Mouse (Mus musculus): ENCODE data around the gene Slc29a4. TPM values are rescaled to one million over a fixed set of nuclear protein-coding genes. Genes with fewer than 3 reads are reported as not detected.

Gene Slc29a4
- total and polyA plus RNA-seq, 2 experiments from 2014 or later, result 0.08 to 0.48 TPM

DNA sequence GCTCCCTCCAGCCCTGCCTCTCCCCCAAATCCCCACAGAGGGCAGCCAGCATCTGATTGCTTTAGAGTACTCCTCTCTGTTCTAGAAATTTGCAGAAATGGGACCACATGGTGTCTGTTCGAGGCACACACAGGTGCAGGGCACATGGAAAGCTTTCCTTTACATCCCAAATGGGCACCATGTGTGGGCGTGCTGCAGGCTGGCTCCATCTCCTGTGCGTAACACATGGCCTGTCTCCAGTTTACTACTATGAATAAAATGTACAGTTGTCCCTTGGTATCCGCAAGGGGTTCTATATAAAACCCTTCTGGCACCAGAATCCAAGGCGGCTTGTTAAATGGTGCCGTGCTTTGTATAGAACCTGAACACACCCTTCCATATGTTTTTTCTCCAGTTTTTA lies 4.6 kb downstream of the Slc29a4 start:
- Histone ChIP-seq H3K4me2 (ENCODE audit: low read depth, low read length) (no peak overlapping the region), H3K27ac (ENCODE audit: low read depth) (no peak overlapping the region), H3K9ac (replicated peaks; ENCODE audit: low read depth, low read length) (no peak overlapping the region), H3K4me3 (ENCODE audit: low read depth, low read length) (no peak overlapping the region), H3K36me3 (replicated peaks; ENCODE audit: control insufficient read depth, insufficient read depth, low read length) (no peaks in the 10 kb centered on the region), H3K4me1 (ENCODE audit: control insufficient read depth, insufficient read depth) (no peaks in the 10 kb centered on the region), H3K9me3 (replicated peaks; ENCODE audit: control insufficient read depth, low read length) (no peaks in the 10 kb centered on the region), H3K27me3 (ENCODE audit: control insufficient read depth, insufficient read depth, low read length) (peaks cover 40% of the 10 kb centered on the region)
- ATAC-seq (ENCODE audit: insufficient read depth, low read depth) (no peak), DNase-seq (ENCODE audit: low spot score) (no peak)
- TF ChIP-seq EP300 (IDR thresholded peaks at IDR 0.05; ENCODE audit: low read depth) (no peak), CTCF (IDR thresholded peaks at IDR 0.05; ENCODE audit: low read depth) (no peak)
- 72% methylated on average over 6 of the region's 6 CpGs for WGBS

GRCm38 (mm10) chr5:142697742-142698141 lies 5.4 kb downstream of the Slc29a4 start:
- TF ChIP-seq EP300 (IDR thresholded peaks at IDR 0.05; ENCODE audit: low read depth) (no peak), CTCF (IDR thresholded peaks at IDR 0.05; ENCODE audit: low read depth) (no peak)
- H3K27ac ChIP-seq (ENCODE audit: low read depth), result no peak overlapping the region
- H3K4me2 ChIP-seq (ENCODE audit: low read depth, low read length), result no peak overlapping the region
- no peaks in the 10 kb centered on the region for H3K9me3 ChIP-seq (replicated peaks; ENCODE audit: control insufficient read depth, low read length)
- 41% methylated on average over 2 of the region's 2 CpGs for WGBS
- no peaks in the 10 kb centered on the region for H3K36me3 ChIP-seq (replicated peaks; ENCODE audit: control insufficient read depth, insufficient read depth, low read length)
- no peak for DNase-seq (ENCODE audit: low spot score)
- no peak overlapping the region for H3K4me3 ChIP-seq (ENCODE audit: low read depth, low read length)
- H3K27me3 ChIP-seq (ENCODE audit: control insufficient read depth, insufficient read depth, low read length), result peaks cover 49% of the 10 kb centered on the region
- no peak overlapping the region for H3K9ac ChIP-seq (replicated peaks; ENCODE audit: low read depth, low read length)
- no peak for ATAC-seq (ENCODE audit: insufficient read depth, low read depth)
- H3K4me1 ChIP-seq (ENCODE audit: control insufficient read depth, insufficient read depth), result no peaks in the 10 kb centered on the region

GRCm38 (mm10) chr5:142700842-142701589 lies 8.7 kb downstream of the Slc29a4 start:
- 10% methylated on average over 15 of the region's 15 CpGs for WGBS
- TF ChIP-seq EP300 (IDR thresholded peaks at IDR 0.05; ENCODE audit: low read depth) (no peak), CTCF (IDR thresholded peaks at IDR 0.05; ENCODE audit: low read depth) (no peak)
- Histone ChIP-seq H3K4me2 (ENCODE audit: low read depth, low read length) (no peak overlapping the region), H3K4me3 (ENCODE audit: low read depth, low read length) (no peak overlapping the region), H3K4me1 (ENCODE audit: control insufficient read depth, insufficient read depth) (no peaks in the 10 kb centered on the region), H3K9ac (replicated peaks; ENCODE audit: low read depth, low read length) (no peak overlapping the region), H3K9me3 (replicated peaks; ENCODE audit: control insufficient read depth, low read length) (no peaks in the 10 kb centered on the region), H3K27ac (ENCODE audit: low read depth) (no peak overlapping the region), H3K27me3 (ENCODE audit: control insufficient read depth, insufficient read depth, low read length) (peaks cover 60% of the 10 kb centered on the region), H3K36me3 (replicated peaks; ENCODE audit: control insufficient read depth, insufficient read depth, low read length) (no peaks in the 10 kb centered on the region)
- DNase-seq (ENCODE audit: low spot score) (no peak), ATAC-seq (ENCODE audit: insufficient read depth, low read depth) (no peak)

DNA sequence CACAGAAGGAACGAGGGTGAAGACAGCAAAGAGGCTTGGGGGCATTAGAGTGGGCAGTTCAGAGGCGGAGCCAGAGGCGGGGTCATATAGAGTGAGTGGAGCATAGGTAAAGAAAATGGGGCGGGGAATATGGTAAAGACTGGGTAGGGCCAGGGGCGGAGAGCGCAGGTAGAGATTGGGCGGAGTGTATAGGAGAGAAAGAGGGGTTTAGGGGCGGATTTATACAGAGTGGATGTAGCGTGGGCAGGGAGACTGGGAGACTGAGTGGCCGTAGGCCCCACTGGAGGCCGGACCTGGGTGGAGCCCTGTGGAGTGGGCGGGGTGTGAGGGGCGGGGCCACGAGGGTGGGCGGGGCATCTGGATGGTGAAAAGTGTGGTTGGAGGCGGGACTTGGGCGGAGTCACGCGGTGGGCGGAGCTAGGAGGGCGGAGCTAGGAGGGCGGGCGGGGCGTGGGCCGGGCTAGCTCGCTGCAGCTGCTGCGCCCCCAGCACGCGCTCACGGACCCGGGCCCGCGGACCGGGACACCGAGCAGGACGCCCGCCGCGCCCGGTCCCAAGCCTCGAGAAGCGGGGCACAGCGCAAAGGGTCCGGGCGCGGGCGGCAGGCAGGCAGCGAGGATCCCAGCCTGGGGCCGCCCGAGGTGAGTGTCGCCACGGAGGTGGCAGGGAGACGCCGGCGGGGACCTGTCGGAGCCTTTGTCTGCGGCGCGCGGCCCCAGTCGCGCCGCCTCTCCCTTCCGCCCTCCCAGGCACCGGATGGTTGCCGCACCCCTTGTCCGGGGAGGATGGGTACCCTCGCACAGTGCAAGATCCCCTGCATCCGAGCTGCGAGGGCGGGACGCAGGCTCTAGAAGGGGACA lies 9.6 kb downstream of the Slc29a4 start:
- H3K9me3 ChIP-seq (replicated peaks; ENCODE audit: control insufficient read depth, low read length), result no peaks in the 10 kb centered on the region
- WGBS, result under 1% methylated on average over 55 of the region's 72 CpGs
- no peak for TF ChIP-seq EP300 (IDR thresholded peaks at IDR 0.05; ENCODE audit: low read depth)
- TF ChIP-seq CTCF (IDR thresholded peaks at IDR 0.05; ENCODE audit: low read depth), result no peak
- H3K4me1 ChIP-seq (ENCODE audit: control insufficient read depth, insufficient read depth), result no peaks in the 10 kb centered on the region
- ATAC-seq (ENCODE audit: insufficient read depth, low read depth), result peak; percentile 76; the same call in 1 of the 2 replicates
- H3K27ac ChIP-seq (ENCODE audit: low read depth), result no peak overlapping the region
- no peak for DNase-seq (ENCODE audit: low spot score)
- no peaks in the 10 kb centered on the region for H3K36me3 ChIP-seq (replicated peaks; ENCODE audit: control insufficient read depth, insufficient read depth, low read length)
- peak overlapping the region; percentile 47 for H3K4me3 ChIP-seq (ENCODE audit: low read depth, low read length)
- no peak overlapping the region for H3K9ac ChIP-seq (replicated peaks; ENCODE audit: low read depth, low read length)
- H3K4me2 ChIP-seq (ENCODE audit: low read depth, low read length), result peak overlapping the region; percentile 78
- peaks cover 52% of the 10 kb centered on the region for H3K27me3 ChIP-seq (ENCODE audit: control insufficient read depth, insufficient read depth, low read length)

GRCm38 (mm10) chr5:142702511-142703138 lies 10.3 kb downstream of the Slc29a4 start:
- Histone ChIP-seq H3K27ac (ENCODE audit: low read depth) (no peak overlapping the region), H3K36me3 (replicated peaks; ENCODE audit: control insufficient read depth, insufficient read depth, low read length) (no peaks in the 10 kb centered on the region), H3K4me2 (ENCODE audit: low read depth, low read length) (peak overlapping the region; percentile 78), H3K4me3 (ENCODE audit: low read depth, low read length) (peak overlapping the region; percentile 47), H3K9ac (replicated peaks; ENCODE audit: low read depth, low read length) (no peak overlapping the region), H3K27me3 (ENCODE audit: control insufficient read depth, insufficient read depth, low read length) (peaks cover 51% of the 10 kb centered on the region), H3K9me3 (replicated peaks; ENCODE audit: control insufficient read depth, low read length) (no peaks in the 10 kb centered on the region), H3K4me1 (ENCODE audit: control insufficient read depth, insufficient read depth) (no peaks in the 10 kb centered on the region)
- ATAC-seq (ENCODE audit: insufficient read depth, low read depth), result no peak
- DNase-seq (ENCODE audit: low spot score), result no peak
- no peak for TF ChIP-seq CTCF (IDR thresholded peaks at IDR 0.05; ENCODE audit: low read depth)
- TF ChIP-seq EP300 (IDR thresholded peaks at IDR 0.05; ENCODE audit: low read depth), result no peak
- 24% methylated on average over 18 of the region's 18 CpGs for WGBS

Data from heart, postnatal 0 days (tissue).